Mouse (Mus musculus) kidney, embryonic 15.5 days (tissue): ENCODE measurements around the gene Snap47. TPM values are rescaled to one million over a fixed set of nuclear protein-coding genes. Genes with fewer than 3 reads are reported as not detected.

Experiments used
- ATAC-seq: fragments of 200-750 bp; cut with Nextera tagmentation; replicated peaks from 2 replicates; pipeline ENCODE4 v1.8.0; 2017; ENCODE audit warnings: moderate TSS enrichment; ENCODE audit not compliant: low FRiP score
- H3K27ac ChIP-seq: fragments of 300-500 bp; sonication (generic); 2 replicates; pipeline ENCODE4 v1.5.1; 2015; ENCODE audit warnings: mild to moderate bottlenecking, inconsistent platforms
- H3K27me3 ChIP-seq: fragments of 300-500 bp; sonication (generic); 2 replicates; pipeline ENCODE4 v1.6.1; 2015; ENCODE audit warnings: inconsistent platforms
- H3K36me3 ChIP-seq: fragments of 300-500 bp; sonication (generic); 2 replicates; pipeline ENCODE4 v1.6.1; 2015; ENCODE audit warnings: inconsistent platforms
- H3K4me1 ChIP-seq: fragments of 300-500 bp; sonication (generic); 2 replicates; pipeline ENCODE4 v1.6.1; 2015; ENCODE audit warnings: inconsistent platforms
- H3K4me2 ChIP-seq: fragments of 300-500 bp; sonication (generic); 2 replicates; pipeline ENCODE4 v1.6.1; 2015; ENCODE audit warnings: moderate library complexity, mild to moderate bottlenecking, inconsistent platforms
- H3K4me3 ChIP-seq: fragments of 300-500 bp; sonication (generic); replicated peaks from 2 replicates; pipeline ENCODE4 v1.5.1; 2015; ENCODE audit warnings: mild to moderate bottlenecking, inconsistent platforms
- H3K9ac ChIP-seq: fragments of 300-500 bp; sonication (generic); 2 replicates; pipeline ENCODE4 v1.6.1; 2015; ENCODE audit warnings: mild to moderate bottlenecking, inconsistent platforms
- H3K9me3 ChIP-seq: fragments of 300-500 bp; sonication (generic); replicated peaks from 2 replicates; pipeline ENCODE4 v1.6.1; 2016; ENCODE audit warnings: inconsistent platforms
- WGBS: fragments of 180-500 bp; shearing (Covaris S2); methylation state at CpG from one replicate; pipeline ENCODE4 v1.1.7; 2015; ENCODE audit warnings: mixed read lengths; 5-methylcytosine and 5-hydroxymethylcytosine counted together
- polyA plus RNA-seq: library from polyadenylated mRNA; unstranded; fragments of >200 nt; fragmentation: Nextera tagmentation; extraction: Ambion mirVana; gene quantifications from 2 replicates; pipeline ENCODE4 v1.2.1, GENCODE M21; 2015

The Snap47 gene
- polyA plus RNA-seq, 1 experiment from 2014 or later: 112 TPM

- Histone ChIP-seq H3K27me3 (no peaks in the 10 kb centered on the region), H3K36me3 (peaks cover 58% of the 10 kb centered on the region), H3K4me2 (no peak overlapping the region), H3K9me3 (no peaks in the 10 kb centered on the region), H3K4me1 (no peaks in the 10 kb centered on the region; the same call in 1 of the 2 replicates), H3K27ac (no peak overlapping the region), H3K4me3 (no peak overlapping the region), H3K9ac (no peak overlapping the region)
- ATAC-seq: no peak
- WGBS: 54% methylated on average over 5 of the region's 5 CpGs
Measured at GRCm38 (mm10) chr11:59418708-59419107, 32.3 kb downstream of the Snap47 start.

GRCm38 (mm10) chr11:59412999-59413863, 37.8 kb downstream of the Snap47 start:
- Histone ChIP-seq H3K9ac (no peak overlapping the region), H3K4me2 (no peak overlapping the region), H3K4me1 (peaks cover 14% of the 10 kb centered on the region), H3K27ac (no peak overlapping the region), H3K9me3 (no peaks in the 10 kb centered on the region), H3K4me3 (no peak overlapping the region), H3K27me3 (no peaks in the 10 kb centered on the region), H3K36me3 (peaks cover 22% of the 10 kb centered on the region)
- no peak for ATAC-seq
- 77% methylated on average over 13 of the region's 13 CpGs for WGBS

- no peak overlapping the region for H3K9ac ChIP-seq
- H3K4me1 ChIP-seq: peaks cover 14% of the 10 kb centered on the region
- no peak overlapping the region for H3K4me2 ChIP-seq
- H3K27ac ChIP-seq: no peak overlapping the region
- H3K27me3 ChIP-seq: no peaks in the 10 kb centered on the region
- H3K4me3 ChIP-seq: no peak overlapping the region
- peaks cover 28% of the 10 kb centered on the region for H3K36me3 ChIP-seq
- no peaks in the 10 kb centered on the region for H3K9me3 ChIP-seq
- 80% methylated on average over 6 of the region's 6 CpGs for WGBS
- ATAC-seq: no peak
Measured at GRCm38 (mm10) chr11:59412058-59412457, 38.9 kb downstream of the Snap47 start.

GRCm38 (mm10) chr11:59410851-59411250, 40.1 kb downstream of the Snap47 start:
- H3K27me3 ChIP-seq: no peaks in the 10 kb centered on the region
- ATAC-seq: no peak
- H3K4me1 ChIP-seq: peaks cover 14% of the 10 kb centered on the region
- H3K4me2 ChIP-seq: no peak overlapping the region
- no peak overlapping the region for H3K4me3 ChIP-seq
- no peak overlapping the region for H3K9ac ChIP-seq
- peaks cover 35% of the 10 kb centered on the region for H3K36me3 ChIP-seq
- 79% methylated on average over 2 of the region's 2 CpGs for WGBS
- H3K9me3 ChIP-seq: no peaks in the 10 kb centered on the region
- no peak overlapping the region for H3K27ac ChIP-seq

- Histone ChIP-seq H3K27ac (no peak overlapping the region), H3K9ac (no peak overlapping the region), H3K4me1 (peaks cover 14% of the 10 kb centered on the region), H3K36me3 (peaks cover 50% of the 10 kb centered on the region), H3K9me3 (no peaks in the 10 kb centered on the region), H3K4me3 (no peak overlapping the region), H3K4me2 (no peak overlapping the region), H3K27me3 (no peaks in the 10 kb centered on the region)
- no peak for ATAC-seq
- 94% methylated on average over 1 of the region's 1 CpGs for WGBS
Measured at GRCm38 (mm10) chr11:59405761-59406160, 45.2 kb downstream of the Snap47 start.

- no peak for ATAC-seq
- no peaks in the 10 kb centered on the region for H3K27me3 ChIP-seq
- WGBS: 77% methylated on average over 2 of the region's 2 CpGs
- no peak overlapping the region for H3K9ac ChIP-seq
- H3K4me1 ChIP-seq: peaks cover 8% of the 10 kb centered on the region
- no peaks in the 10 kb centered on the region for H3K9me3 ChIP-seq
- H3K4me3 ChIP-seq: no peak overlapping the region
- no peak overlapping the region for H3K27ac ChIP-seq
- H3K4me2 ChIP-seq: no peak overlapping the region
- H3K36me3 ChIP-seq: peaks cover 23% of the 10 kb centered on the region
Measured at GRCm38 (mm10) chr11:59400876-59401275, 50.1 kb downstream of the Snap47 start.

DNA sequence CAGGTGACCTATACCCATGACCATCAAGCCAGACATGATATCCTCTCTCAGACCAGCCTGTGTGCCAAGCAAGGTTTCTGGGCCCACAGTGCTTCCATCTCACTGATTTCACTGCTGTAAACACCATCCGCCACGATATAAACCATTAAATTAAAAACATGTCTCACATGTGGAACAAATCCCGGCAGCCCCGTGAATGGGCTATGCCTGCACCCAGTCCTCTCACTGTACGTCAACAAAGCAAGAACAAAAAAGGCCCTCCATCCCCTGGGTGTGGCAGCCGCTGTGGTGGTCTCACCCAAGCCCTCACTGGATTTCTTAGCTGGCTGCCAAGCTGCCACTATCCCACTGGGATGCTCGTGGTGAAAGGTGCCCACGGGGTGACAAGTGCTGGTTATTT, 51.2 kb downstream of the Snap47 start:
- no peak for ATAC-seq
- H3K4me1 ChIP-seq: peaks cover 8% of the 10 kb centered on the region

DNA sequence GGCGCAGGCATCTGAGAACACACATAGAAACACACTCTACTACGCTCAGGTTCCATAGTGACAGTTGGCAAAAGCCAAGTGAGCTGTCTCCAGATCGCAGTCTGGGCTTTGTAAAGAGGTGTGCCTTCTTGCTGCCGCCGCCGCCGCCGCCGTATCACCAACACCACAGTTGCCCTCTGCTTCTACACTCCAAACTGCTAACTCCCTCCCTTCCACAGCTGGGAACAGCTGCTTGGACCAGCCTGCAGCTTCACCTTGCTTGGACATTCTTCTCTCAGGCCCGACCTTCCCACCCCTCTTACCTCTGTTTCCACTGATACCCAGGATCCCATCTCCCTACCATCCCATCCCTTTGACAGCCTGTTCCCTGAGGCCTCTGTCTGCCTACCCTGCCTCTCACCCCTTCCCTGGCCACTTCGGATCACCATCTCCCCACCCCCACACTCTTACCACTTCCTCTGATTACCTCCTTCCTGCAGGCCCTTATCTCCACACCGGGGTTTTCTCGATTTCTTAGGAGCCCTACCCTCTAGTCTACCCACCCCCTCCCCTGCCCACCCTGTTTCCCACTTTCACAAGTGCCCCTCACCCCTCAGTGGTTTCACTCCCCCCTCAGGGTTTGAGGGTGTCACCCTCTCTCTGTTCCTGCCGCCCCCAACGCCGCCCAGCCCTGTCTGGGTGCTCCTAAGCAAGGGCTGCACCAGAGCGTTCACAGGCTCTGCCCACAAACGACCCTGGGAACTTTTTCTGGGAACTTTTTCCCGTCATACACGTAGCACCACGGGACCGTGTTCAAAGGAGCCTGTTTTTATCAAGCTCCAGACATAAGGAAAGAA, 53.2 kb downstream of the Snap47 start:
- 50% methylated on average over 22 of the region's 22 CpGs for WGBS
- H3K36me3 ChIP-seq: peaks cover 5% of the 10 kb centered on the region; the same call in 1 of the 2 replicates
- H3K27me3 ChIP-seq: no peaks in the 10 kb centered on the region
- H3K9me3 ChIP-seq: no peaks in the 10 kb centered on the region
- no peak overlapping the region for H3K9ac ChIP-seq
- no peak overlapping the region for H3K4me2 ChIP-seq
- ATAC-seq: no peak
- peaks cover 12% of the 10 kb centered on the region for H3K4me1 ChIP-seq
- no peak overlapping the region for H3K4me3 ChIP-seq
- no peak overlapping the region for H3K27ac ChIP-seq

More for the DNA sequence above, 51.2 kb downstream of the Snap47 start:
- H3K9me3 ChIP-seq: no peaks in the 10 kb centered on the region
- H3K4me3 ChIP-seq: no peak overlapping the region
- H3K27ac ChIP-seq: no peak overlapping the region
- no peak overlapping the region for H3K4me2 ChIP-seq
- H3K36me3 ChIP-seq: peaks cover 14% of the 10 kb centered on the region; the same call in 1 of the 2 replicates
- no peaks in the 10 kb centered on the region for H3K27me3 ChIP-seq
- WGBS: 83% methylated on average over 8 of the region's 8 CpGs
- H3K9ac ChIP-seq: no peak overlapping the region

DNA sequence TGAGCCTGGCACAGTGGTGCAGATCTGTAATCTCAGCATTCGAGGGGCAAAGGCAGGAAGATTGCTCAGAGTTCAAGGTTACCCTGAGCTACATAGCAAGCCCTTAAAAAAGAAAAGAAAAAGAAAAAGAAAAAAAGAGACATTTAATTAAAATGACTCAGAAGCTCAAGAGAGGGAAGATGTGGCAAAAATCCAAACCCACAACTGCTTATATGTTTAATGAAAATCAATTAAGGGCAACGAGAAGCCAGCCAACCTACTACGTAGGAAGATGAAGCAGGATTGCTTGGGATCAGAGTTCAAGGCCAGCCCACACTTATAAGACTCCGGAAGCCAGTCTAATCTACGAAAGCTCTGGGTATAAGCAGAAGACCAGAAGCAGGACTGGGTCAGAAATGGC, 56.5 kb downstream of the Snap47 start:
- 85% methylated on average over 5 of the region's 5 CpGs for WGBS
- H3K27me3 ChIP-seq: no peaks in the 10 kb centered on the region
- no peak overlapping the region for H3K4me2 ChIP-seq
- H3K9ac ChIP-seq: no peak overlapping the region
- H3K36me3 ChIP-seq: no peaks in the 10 kb centered on the region
- no peak for ATAC-seq
- H3K9me3 ChIP-seq: no peaks in the 10 kb centered on the region
- H3K27ac ChIP-seq: no peak overlapping the region
- H3K4me3 ChIP-seq: no peak overlapping the region
- peaks cover 12% of the 10 kb centered on the region for H3K4me1 ChIP-seq

GRCm38 (mm10) chr11:59393591-59393990, 57.4 kb downstream of the Snap47 start:
- Histone ChIP-seq H3K4me3 (no peak overlapping the region), H3K4me2 (0 out of 2 replicates have a peak overlapping the region, but pooled peaks have one; percentile 7), H3K27ac (no peak overlapping the region), H3K4me1 (peaks cover 12% of the 10 kb centered on the region), H3K9ac (no peak overlapping the region), H3K36me3 (no peaks in the 10 kb centered on the region), H3K9me3 (no peaks in the 10 kb centered on the region), H3K27me3 (no peaks in the 10 kb centered on the region)
- 28% methylated on average over 9 of the region's 9 CpGs for WGBS
- 0 out of 2 replicates have a peak, but pooled peaks have one; percentile 12 for ATAC-seq

DNA sequence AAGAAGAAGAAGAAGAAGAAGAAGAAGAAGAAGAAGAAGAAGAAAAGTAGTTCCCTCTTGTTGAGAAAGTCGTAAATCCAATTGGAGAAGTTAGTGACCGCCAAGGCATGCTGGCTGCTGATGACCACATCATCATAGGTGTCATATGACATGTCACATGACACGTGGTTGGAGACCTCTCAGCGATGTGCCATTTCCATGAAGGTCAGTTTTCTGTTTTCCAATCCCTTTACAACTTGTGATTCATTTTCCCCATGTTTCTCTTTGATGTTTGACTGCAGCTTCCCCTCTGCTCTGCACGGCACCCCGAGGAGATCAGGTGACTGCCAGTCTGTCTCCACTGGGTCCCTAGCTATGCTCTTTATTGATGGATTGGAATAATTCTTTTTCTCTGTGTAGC, 58.7 kb downstream of the Snap47 start:
- Histone ChIP-seq H3K27me3 (no peaks in the 10 kb centered on the region), H3K9ac (no peak overlapping the region), H3K4me1 (peaks cover 7% of the 10 kb centered on the region), H3K9me3 (no peaks in the 10 kb centered on the region), H3K4me3 (no peak overlapping the region), H3K4me2 (no peak overlapping the region), H3K36me3 (no peaks in the 10 kb centered on the region), H3K27ac (no peak overlapping the region)
- ATAC-seq: no peak
- WGBS: 45% methylated on average over 6 of the region's 6 CpGs

GRCm38 (mm10) chr11:59390470-59390869, 60.5 kb downstream of the Snap47 start:
- H3K4me1 ChIP-seq: peaks cover 17% of the 10 kb centered on the region
- ATAC-seq: no peak
- no peak overlapping the region for H3K9ac ChIP-seq
- H3K27me3 ChIP-seq: no peaks in the 10 kb centered on the region
- H3K4me2 ChIP-seq: no peak overlapping the region
- H3K27ac ChIP-seq: no peak overlapping the region
- 51% methylated on average over 9 of the region's 9 CpGs for WGBS
- no peaks in the 10 kb centered on the region for H3K36me3 ChIP-seq
- no peaks in the 10 kb centered on the region for H3K9me3 ChIP-seq
- no peak overlapping the region for H3K4me3 ChIP-seq
